In genomic region chr16:24202653-24203052, GRCm38 (mm10) we compare ENCODE assay signal across 11 mouse cellular contexts.
"Had no signal": no experiment of that assay in that cellular context is flagged by ENCODE, and none has a peak within 500 bp of the region (broad histone marks: within the 10 kb centered on the region; RNA-seq: fewer than 3 reads in every experiment).

No protein-coding gene starts in this region.

- H3K27me3 ChIP-seq: liver, embryonic 12.5 days; midbrain, embryonic 13.5 days; neural tube, embryonic 12.5 days had no signal

- DNase-seq: kidney, adult 18-20 months; kidney, postnatal 10 days; kidney, postnatal 4 days; lung, postnatal 10 days; right cerebral cortex, postnatal 14 days had no signal

- H3K4me1 ChIP-seq: liver, embryonic 12.5 days; midbrain, embryonic 13.5 days; neural tube, embryonic 12.5 days had no signal

- H3K4me2 ChIP-seq: liver, embryonic 12.5 days; midbrain, embryonic 13.5 days; neural tube, embryonic 12.5 days had no signal

- H3K36me3 ChIP-seq: limb, embryonic 10.5 days; liver, embryonic 12.5 days; midbrain, embryonic 13.5 days; neural tube, embryonic 12.5 days had no signal

- ATAC-seq: liver, embryonic 12.5 days; midbrain, embryonic 13.5 days had no signal

- H3K9me3 ChIP-seq: limb, embryonic 10.5 days; liver, embryonic 12.5 days; megakaryocyte, embryonic 14.5 days; midbrain, embryonic 13.5 days; neural tube, embryonic 12.5 days had no signal

- H3K4me3 ChIP-seq: layer of hippocampus, adult 2 months; limb, embryonic 10.5 days; liver, embryonic 12.5 days; megakaryocyte, embryonic 14.5 days; midbrain, embryonic 13.5 days; neural tube, embryonic 12.5 days had no signal

- H3K27ac ChIP-seq: layer of hippocampus, adult 2 months; limb, embryonic 10.5 days; liver, embryonic 12.5 days; midbrain, embryonic 13.5 days; neural tube, embryonic 12.5 days had no signal

- H3K9ac ChIP-seq: liver, embryonic 12.5 days; midbrain, embryonic 13.5 days; neural tube, embryonic 12.5 days had no signal
